Mouse (Mus musculus): ENCODE data around the gene Pik3r2.

The Pik3r2 gene

GRCm38 (mm10) chr8:70738211-70738610 lies 38.3 kb downstream of the Pik3r2 start:
- no peak for DNase-seq (ENCODE audit: low spot score)

GRCm38 (mm10) chr8:70737705-70738104 lies 38.8 kb downstream of the Pik3r2 start:
- DNase-seq (ENCODE audit: low spot score) = no peak

GRCm38 (mm10) chr8:70730956-70731355 lies 45.6 kb downstream of the Pik3r2 start:
- no peak for DNase-seq (ENCODE audit: low spot score)

GRCm38 (mm10) chr8:70729808-70730475 lies 46.6 kb downstream of the Pik3r2 start:
- DNase-seq (ENCODE audit: low spot score) = no peak

- no peak for DNase-seq (ENCODE audit: low spot score)
Measured at GRCm38 (mm10) chr8:70726721-70727120, 49.8 kb downstream of the Pik3r2 start.

GRCm38 (mm10) chr8:70725792-70726447 lies 50.6 kb downstream of the Pik3r2 start:
- no peak for DNase-seq (ENCODE audit: low spot score)

- no peak for DNase-seq (ENCODE audit: low spot score)
Measured at GRCm38 (mm10) chr8:70724216-70724615, 52.3 kb downstream of the Pik3r2 start.

- DNase-seq (ENCODE audit: low spot score) = no peak
Measured at GRCm38 (mm10) chr8:70723486-70724210, 52.9 kb downstream of the Pik3r2 start, which contains the start of gene Pde4c. Gene Pde4c, plus strand, starts transcription at chr8:70723720.

GRCm38 (mm10) chr8:70721601-70722000 lies 54.9 kb downstream of the Pik3r2 start:
- DNase-seq (ENCODE audit: low spot score) = no peak

- DNase-seq (ENCODE audit: low spot score) = no peak
Measured at GRCm38 (mm10) chr8:70720739-70721138, 55.8 kb downstream of the Pik3r2 start.

- no peak for DNase-seq (ENCODE audit: low spot score)
Measured at GRCm38 (mm10) chr8:70719796-70720270, 56.7 kb downstream of the Pik3r2 start.

- DNase-seq (ENCODE audit: low spot score) = no peak
Measured at GRCm38 (mm10) chr8:70718297-70718696, 58.2 kb downstream of the Pik3r2 start, which contains the start of gene Gm3336. Gene Gm3336, plus strand, starts transcription at chr8:70718543.
